Mouse (Mus musculus): ENCODE data around the gene Ccin.
A peak's percentile ranks its signal among the peaks of the same experiment; 100 is the strongest.

Gene Ccin

GRCm38 (mm10) chr4:43983181-43983580 lies at the start of gene Ccin:
Ccin (plus strand) TSS chr4:43983483.
- no peak for DNase-seq

- DNase-seq = no peak
Observed at GRCm38 (mm10) chr4:43936186-43936585, 47.1 kb upstream of the Ccin start.

- peak; percentile 20 for DNase-seq
Observed at GRCm38 (mm10) chr4:43936749-43937674, 46.3 kb upstream of the Ccin start.

GRCm38 (mm10) chr4:43941315-43941714 lies 42.0 kb upstream of the Ccin start:
- no peak for DNase-seq

GRCm38 (mm10) chr4:43942421-43942820 lies 40.9 kb upstream of the Ccin start:
- DNase-seq = no peak

GRCm38 (mm10) chr4:43947571-43947970 lies 35.7 kb upstream of the Ccin start:
- DNase-seq = no peak

GRCm38 (mm10) chr4:43957292-43957845 lies 25.9 kb upstream of the Ccin start, which contains the start of gene Glipr2:
Glipr2 (plus strand) TSS chr4:43957401.
- peak; percentile 86 for DNase-seq

- peak; percentile 70 for DNase-seq
Observed at GRCm38 (mm10) chr4:43957846-43958461, 25.3 kb upstream of the Ccin start.

GRCm38 (mm10) chr4:43959523-43960179 lies 23.6 kb upstream of the Ccin start:
- peak; percentile 44 for DNase-seq

- peak; percentile 67 for DNase-seq
Observed at GRCm38 (mm10) chr4:43960207-43960606, 23.1 kb upstream of the Ccin start.

GRCm38 (mm10) chr4:43964326-43964833 lies 18.9 kb upstream of the Ccin start:
- DNase-seq = peak; percentile 84

- DNase-seq = peak; percentile 28
Observed at GRCm38 (mm10) chr4:43964951-43965684, 18.2 kb upstream of the Ccin start.

- DNase-seq = peak; percentile 41
Observed at GRCm38 (mm10) chr4:43965856-43966535, 17.3 kb upstream of the Ccin start.

- DNase-seq = no peak
Observed at GRCm38 (mm10) chr4:43968650-43969049, 14.6 kb upstream of the Ccin start.

- peak; percentile 41 for DNase-seq
Observed at GRCm38 (mm10) chr4:43969373-43969772, 13.9 kb upstream of the Ccin start.

- DNase-seq = no peak
Observed at GRCm38 (mm10) chr4:43970393-43971330, 12.6 kb upstream of the Ccin start.

GRCm38 (mm10) chr4:43971541-43972136 lies 11.6 kb upstream of the Ccin start:
- no peak for DNase-seq

GRCm38 (mm10) chr4:43972137-43972591 lies 11.1 kb upstream of the Ccin start:
- peak; percentile 84 for DNase-seq

GRCm38 (mm10) chr4:43973526-43973981 lies 9.7 kb upstream of the Ccin start:
- DNase-seq = no peak
